Mouse (Mus musculus) lung, adult 2 months (tissue): ENCODE results near the gene Olfr519.

Source experiments
- CTCF ChIP-seq: fragments of 200-500 bp; IDR thresholded peaks from 2 replicates; pipeline ENCODE4 v1.5.1; 2011; ENCODE audit warnings: mild to moderate bottlenecking, low read length, control low read depth; ENCODE audit not compliant: insufficient read depth
- POLR2A ChIP-seq: fragments of 200-500 bp; IDR thresholded peaks from 2 replicates; pipeline ENCODE4 v1.6.1; 2011; ENCODE audit warnings: low read depth, mild to moderate bottlenecking, control low read depth, low read length, borderline replicate concordance; ENCODE audit errors: extremely low read depth

GRCm38 (mm10) chr7:108928280-108929188 is 34.3 kb upstream of the Olfr519 start:
- TF ChIP-seq POLR2A: no peak
- TF ChIP-seq CTCF: no peak
